Mouse (Mus musculus): ENCODE results near the gene Jam2. TPM values are rescaled to one million over a fixed set of nuclear protein-coding genes. Genes with fewer than 3 reads are reported as not detected.

The Jam2 gene
- total RNA-seq, 2 experiments from 2014 or later = 21.0 to 27.4 TPM

- peak; percentile 23 to 61 for DNase-seq (ENCODE audit: extremely low spot score in 1 of 2, low spot score in 2 of 2)
- Histone ChIP-seq H3K4me3 (peak overlapping the region; percentile 35), H3K27ac (peak overlapping the region; percentile 72)
- peak; percentile 24 for TF ChIP-seq CTCF (IDR thresholded peaks at IDR 0.05)
- intact Hi-C loops (cut with DNase I) = loop anchor here (1.0 to 10.0 kb wide), 3 partner anchors 42 to 800 kb away; partner anchors contain the start of gene App
Observed at GRCm38 (mm10) chr16:84875012-84875717, 101.2 kb downstream of the Jam2 start.

Other genes starting within 250 kb of the Jam2 start
- gene Mrpl39, start 38.4 kb upstream of the Jam2 start, total RNA-seq (2021) = 10 to 100 TPM; 20.5 to 21.5 TPM
- gene Gabpa, start 60.8 kb downstream of the Jam2 start, total RNA-seq (2021) = 10 to 100 TPM; 18.2 to 22.2 TPM
- gene Atp5j, start 61.5 kb downstream of the Jam2 start, total RNA-seq (2021) = 100 to 1,000 TPM; 354 to 363 TPM

Measured in left cerebral cortex, adult 2 months (tissue).